Mouse (Mus musculus): Measurements from ENCODE around the gene Gid8. TPM values are rescaled to one million over a fixed set of nuclear protein-coding genes. Genes with fewer than 3 reads are reported as not detected.
A peak's percentile ranks its signal among the peaks of the same experiment; 100 is the strongest.

The Gid8 gene
- polyA plus RNA-seq, 1 experiment from 2014 or later, result 54.9 TPM

- Histone ChIP-seq H3K4me1 (peaks cover 7% of the 10 kb centered on the region), H3K27me3 (replicated peaks) (peaks cover 23% of the 10 kb centered on the region), H3K9me3 (replicated peaks) (no peaks in the 10 kb centered on the region), H3K4me2 (no peak overlapping the region), H3K27ac (replicated peaks) (no peak overlapping the region), H3K9ac (replicated peaks) (no peak overlapping the region), H3K4me3 (replicated peaks) (no peak overlapping the region), H3K36me3 (no peaks in the 10 kb centered on the region)
- 22% methylated on average over 2 of the region's 2 CpGs for WGBS
- no peak for ATAC-seq (ENCODE audit: low FRiP score)
These were observed 46.9 kb downstream of the Gid8 start for GRCm38 (mm10) chr2:180756786-180757185.

GRCm38 (mm10) chr2:180758513-180759263 is 48.8 kb downstream of the Gid8 start:
- H3K9me3 ChIP-seq (replicated peaks), result no peaks in the 10 kb centered on the region
- WGBS, result 19% methylated on average over 15 of the region's 15 CpGs
- no peak overlapping the region for H3K4me2 ChIP-seq
- peaks cover 7% of the 10 kb centered on the region for H3K4me1 ChIP-seq
- no peak overlapping the region for H3K9ac ChIP-seq (replicated peaks)
- ATAC-seq (ENCODE audit: low FRiP score), result peak; percentile 61; the same call in 1 of the 2 replicates
- H3K36me3 ChIP-seq, result no peaks in the 10 kb centered on the region
- peaks cover 11% of the 10 kb centered on the region; the same call in 1 of the 2 replicates for H3K27me3 ChIP-seq (replicated peaks)
- H3K4me3 ChIP-seq (replicated peaks), result no peak overlapping the region
- H3K27ac ChIP-seq (replicated peaks), result 0 out of 2 replicates have a peak overlapping the region, but pooled peaks have one; percentile 24

- Histone ChIP-seq H3K4me1 (no peaks in the 10 kb centered on the region; the same call in 1 of the 2 replicates), H3K27me3 (replicated peaks) (peaks cover 6% of the 10 kb centered on the region; the same call in 1 of the 2 replicates), H3K27ac (replicated peaks) (no peak overlapping the region), H3K4me2 (no peak overlapping the region), H3K36me3 (no peaks in the 10 kb centered on the region), H3K9ac (replicated peaks) (no peak overlapping the region), H3K9me3 (replicated peaks) (no peaks in the 10 kb centered on the region), H3K4me3 (replicated peaks) (no peak overlapping the region)
- ATAC-seq (ENCODE audit: low FRiP score), result no peak
- WGBS, result 49% methylated on average over 11 of the region's 11 CpGs
These were observed 55.1 kb downstream of the Gid8 start for GRCm38 (mm10) chr2:180764986-180765385.

- WGBS, result 79% methylated on average over 7 of the region's 7 CpGs
- Histone ChIP-seq H3K27me3 (replicated peaks) (peaks cover 9% of the 10 kb centered on the region; the same call in 1 of the 2 replicates), H3K4me3 (replicated peaks) (no peak overlapping the region), H3K4me2 (no peak overlapping the region), H3K36me3 (no peaks in the 10 kb centered on the region), H3K4me1 (no peaks in the 10 kb centered on the region; the same call in 1 of the 2 replicates), H3K27ac (replicated peaks) (no peak overlapping the region), H3K9ac (replicated peaks) (no peak overlapping the region), H3K9me3 (replicated peaks) (no peaks in the 10 kb centered on the region)
- ATAC-seq (ENCODE audit: low FRiP score), result no peak
These were observed 55.8 kb downstream of the Gid8 start for GRCm38 (mm10) chr2:180765713-180766112.

Other genes with a start within 250 kb of the Gid8 start
- gene Ntsr1, start 210.1 kb upstream of the Gid8 start, polyA plus RNA-seq (2015; fragmentation: Nextera tagmentation; extraction: Ambion mirVana), result 2.0 and 2.2 TPM in 2 replicates
- gene Mrgbp, start 128.8 kb upstream of the Gid8 start, polyA plus RNA-seq (2015; fragmentation: Nextera tagmentation; extraction: Ambion mirVana), result 36.7 and 37.0 TPM in 2 replicates
- 81.0 and 90.0 TPM in 2 replicates for gene Ogfr, start 120.9 kb upstream of the Gid8 start, polyA plus RNA-seq (2015; fragmentation: Nextera tagmentation; extraction: Ambion mirVana)
- 62.1 and 90.3 TPM in 2 replicates for gene Col9a3, start 112.3 kb upstream of the Gid8 start, polyA plus RNA-seq (2015; fragmentation: Nextera tagmentation; extraction: Ambion mirVana)
- 0.37 and 0.77 TPM in 2 replicates for gene Tcfl5, start 67.4 kb upstream of the Gid8 start, polyA plus RNA-seq (2015; fragmentation: Nextera tagmentation; extraction: Ambion mirVana)
- 21.4 and 23.1 TPM in 2 replicates for gene Dido1, start 118 bp upstream of the Gid8 start, polyA plus RNA-seq (2015; fragmentation: Nextera tagmentation; extraction: Ambion mirVana)
- 0.31 and 1.4 TPM in 2 replicates for gene Slc17a9, start 15.1 kb downstream of the Gid8 start, polyA plus RNA-seq (2015; fragmentation: Nextera tagmentation; extraction: Ambion mirVana)
- gene Bhlhe23, start 66.8 kb downstream of the Gid8 start, polyA plus RNA-seq (2015; fragmentation: Nextera tagmentation; extraction: Ambion mirVana), result 1.6 and 1.9 TPM in 2 replicates
- 48.2 and 50.0 TPM in 2 replicates for gene Ythdf1, start 210.8 kb downstream of the Gid8 start, polyA plus RNA-seq (2015; fragmentation: Nextera tagmentation; extraction: Ambion mirVana)
- gene Birc7, start 218.9 kb downstream of the Gid8 start, polyA plus RNA-seq (2015; fragmentation: Nextera tagmentation; extraction: Ambion mirVana), result 0.20 TPM in 1 of 2 replicates, not detected in the other
- 89.0 and 91.1 TPM in 2 replicates for gene Nkain4, start 244.6 kb downstream of the Gid8 start, polyA plus RNA-seq (2015; fragmentation: Nextera tagmentation; extraction: Ambion mirVana)

Measured in neural tube, embryonic 15.5 days (tissue).